16 mouse cellular contexts compared by ENCODE assay signal in the genomic region with DNA sequence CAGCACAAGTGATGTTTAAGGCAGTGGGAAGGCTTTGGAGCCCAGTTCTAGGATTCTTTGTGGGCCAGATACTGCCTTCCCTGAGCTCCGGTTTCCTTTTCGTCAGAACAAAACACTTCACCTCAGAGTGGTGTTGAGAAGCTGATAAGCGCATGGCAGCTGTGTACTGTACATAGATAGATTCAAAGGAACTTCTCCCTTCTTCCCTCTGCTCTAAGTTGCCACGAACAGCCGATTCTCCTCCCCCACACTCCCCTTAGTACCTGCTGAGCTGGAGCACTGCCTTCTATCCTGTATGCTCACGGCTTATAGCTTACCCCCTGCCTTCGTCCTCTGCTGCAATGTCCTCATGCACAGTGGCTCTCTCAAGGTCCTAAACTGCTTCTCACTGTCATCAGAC. TPM values are rescaled to one million over a fixed set of nuclear protein-coding genes. Genes with fewer than 3 reads are reported as not detected.
DNase-seq lines count a peak whose midpoint lies in the region; ATAC-seq and TF ChIP-seq lines count a peak whose summit lies in the region.
"Had no signal": no experiment of that assay in that cellular context is flagged by ENCODE, and none has a peak within 500 bp of the region (broad histone marks: within the 10 kb centered on the region; RNA-seq: fewer than 3 reads in every experiment).

No protein-coding gene starts in this region.

- H3K4me3 ChIP-seq in heart, embryonic 14.5 days (ENCODE audit: control insufficient read depth in 1 of 2, insufficient read depth in 1 of 2, low read depth in 1 of 2, low read length in 2 of 2) = no peak overlapping the region
- no peak overlapping the region for H3K4me3 ChIP-seq in midbrain, embryonic 12.5 days
- no peak overlapping the region for H3K4me3 ChIP-seq in midbrain, postnatal 0 days (ENCODE audit: low read depth, low read length)
- H3K4me3 ChIP-seq in hindbrain, embryonic 13.5 days = no peak overlapping the region

- DNase-seq in heart, postnatal 10 days = no peak
- DNase-seq in midbrain, postnatal 0 days (ENCODE audit: low spot score) = no peak
- no peak for DNase-seq in spleen, adult 18-20 months
- no peak for DNase-seq in retina, embryonic 14.5 days (ENCODE audit: low spot score)
- DNase-seq: adrenal gland, postnatal 14 days; cerebellum, adult 11-12 months; kidney, postnatal 36 days had no signal

- H3K27me3 ChIP-seq in heart, embryonic 14.5 days (ENCODE audit: control insufficient read depth, insufficient read depth, low read length) = no peaks in the 10 kb centered on the region
- H3K27me3 ChIP-seq in midbrain, embryonic 12.5 days = no peaks in the 10 kb centered on the region
- H3K27me3 ChIP-seq in midbrain, postnatal 0 days (ENCODE audit: insufficient read depth, low read length) = no peaks in the 10 kb centered on the region
- H3K27me3 ChIP-seq in hindbrain, embryonic 13.5 days = no peaks in the 10 kb centered on the region

- 0 out of 2 replicates have a peak overlapping the region, but pooled peaks have one; percentile 11 for H3K4me2 ChIP-seq in heart, embryonic 14.5 days (ENCODE audit: low read length)
- no peak overlapping the region for H3K4me2 ChIP-seq in midbrain, embryonic 12.5 days (replicated peaks)
- H3K4me2 ChIP-seq in midbrain, postnatal 0 days (ENCODE audit: low read depth, low read length, poor library complexity, severe bottlenecking) = no peak overlapping the region
- H3K4me2 ChIP-seq in hindbrain, embryonic 13.5 days = no peak overlapping the region

- TF ChIP-seq CTCF in midbrain, postnatal 0 days (IDR thresholded peaks at IDR 0.05) = no peak

- H3K36me3 ChIP-seq in heart, embryonic 14.5 days (ENCODE audit: control insufficient read depth, insufficient read depth, low read length) = peaks cover 18% of the 10 kb centered on the region
- peaks cover 11% of the 10 kb centered on the region for H3K36me3 ChIP-seq in midbrain, embryonic 12.5 days
- H3K36me3 ChIP-seq in midbrain, postnatal 0 days (ENCODE audit: insufficient read depth, low read length) = peaks cover 8% of the 10 kb centered on the region; the same call in 1 of the 2 replicates
- H3K36me3 ChIP-seq in hindbrain, embryonic 13.5 days = peaks cover 17% of the 10 kb centered on the region

- H3K4me1 ChIP-seq in heart, embryonic 14.5 days (ENCODE audit: control insufficient read depth in 2 of 2, insufficient read depth in 2 of 2, low read length in 2 of 2) = peaks cover 54 to 69% of the 10 kb centered on the region in 2 experiments
- peaks cover 10% of the 10 kb centered on the region for H3K4me1 ChIP-seq in midbrain, embryonic 12.5 days
- no peaks in the 10 kb centered on the region for H3K4me1 ChIP-seq in midbrain, postnatal 0 days (ENCODE audit: insufficient read depth, low read length)
- H3K4me1 ChIP-seq in hindbrain, embryonic 13.5 days (replicated peaks) = peaks cover 44% of the 10 kb centered on the region

- H3K27ac ChIP-seq in heart, embryonic 14.5 days (replicated peaks in 1 of 2; ENCODE audit: control insufficient read depth in 1 of 2, insufficient read depth in 1 of 2, low read depth in 2 of 2, low read length in 2 of 2) = peak overlapping the region; percentile 38 to 80
- H3K27ac ChIP-seq in midbrain, embryonic 12.5 days (replicated peaks) = 0 out of 2 replicates have a peak overlapping the region, but pooled peaks have one; percentile 8
- H3K27ac ChIP-seq in midbrain, postnatal 0 days (ENCODE audit: low read depth, low read length) = no peak overlapping the region
- H3K27ac ChIP-seq in hindbrain, embryonic 13.5 days = peak overlapping the region; percentile 31
- H3K27ac ChIP-seq: liver, embryonic 14.5 days had no signal

- H3K9me3 ChIP-seq in heart, embryonic 14.5 days (ENCODE audit: control insufficient read depth, low read length) = no peaks in the 10 kb centered on the region
- H3K9me3 ChIP-seq in midbrain, embryonic 12.5 days = no peaks in the 10 kb centered on the region
- H3K9me3 ChIP-seq in midbrain, postnatal 0 days (ENCODE audit: low read length) = no peaks in the 10 kb centered on the region
- H3K9me3 ChIP-seq in hindbrain, embryonic 13.5 days = no peaks in the 10 kb centered on the region

- peak overlapping the region; percentile 44 for H3K9ac ChIP-seq in heart, embryonic 14.5 days (ENCODE audit: low read length)
- no peak overlapping the region for H3K9ac ChIP-seq in midbrain, embryonic 12.5 days (replicated peaks)
- no peak overlapping the region for H3K9ac ChIP-seq in midbrain, postnatal 0 days (replicated peaks; ENCODE audit: low read length, poor library complexity, severe bottlenecking)
- H3K9ac ChIP-seq in hindbrain, embryonic 13.5 days = no peak overlapping the region
- H3K9ac ChIP-seq: liver, embryonic 14.5 days had no signal

- intact Hi-C loops in heart, postnatal 10 days (cut with DNase I) = loop anchor here (5.0 kb wide), 2 partner anchors 180 to 470 kb away; no protein-coding TSS in a partner anchor

- ATAC-seq in heart, embryonic 14.5 days (ENCODE audit: insufficient number of reproducible peaks, insufficient read depth, low FRiP score, low read depth) = peak; percentile 22; the same call in 1 of the 2 replicates
- ATAC-seq in midbrain, embryonic 12.5 days (ENCODE audit: low FRiP score, low read depth) = no peak
- no peak for ATAC-seq in midbrain, postnatal 0 days (ENCODE audit: low FRiP score)
- no peak for ATAC-seq in hindbrain, embryonic 13.5 days (ENCODE audit: low FRiP score)
- peak; percentile 24; the same call in 1 of the 2 replicates for ATAC-seq in megakaryocyte progenitor cell, adult 5-6 weeks (replicated peaks; ENCODE audit: poor library complexity)
- ATAC-seq: inflammation-experienced regulatory T-cells, adult 6 months had no signal

- 12% methylated on average over 7 of the region's 7 CpGs for WGBS in heart, embryonic 14.5 days
- WGBS in midbrain, embryonic 12.5 days = 65% methylated on average over 7 of the region's 7 CpGs
- 56% methylated on average over 7 of the region's 7 CpGs for WGBS in midbrain, postnatal 0 days
- 65% methylated on average over 7 of the region's 7 CpGs for WGBS in hindbrain, embryonic 13.5 days

RNA-seq across cellular contexts. Expression of a gene that starts 4.8 kb away (rescaled TPM):
- polyA plus RNA-seq in heart, embryonic 14.5 days (2014; fragmentation: Nextera tagmentation; extraction: Ambion mirVana) = not detected in 2 replicates
- not detected for total RNA-seq in heart, postnatal 10 days (2021)
- polyA plus RNA-seq in midbrain, embryonic 12.5 days (2016; fragmentation: Nextera tagmentation; extraction: Ambion mirVana) = not detected in 2 replicates
- total RNA-seq in midbrain, postnatal 0 days (2014; rRNA removed) = not detected in 2 replicates
- not detected in 2 replicates for polyA plus RNA-seq in midbrain, postnatal 0 days (2015; fragmentation: Nextera tagmentation; extraction: Ambion mirVana)
- not detected in 2 replicates for polyA plus RNA-seq in hindbrain, embryonic 13.5 days (2015; fragmentation: Nextera tagmentation; extraction: Ambion mirVana)
- total RNA-seq in megakaryocyte progenitor cell, adult 5-6 weeks (2015) = not detected in 2 replicates
- total RNA-seq in megakaryocyte progenitor cell, adult 5-6 weeks (2017) = not detected in 2 replicates
- total RNA-seq: adrenal gland, postnatal 14 days; gastrocnemius, adult 18-20 months; left cerebral cortex, postnatal 10 days had no signal
- polyA plus RNA-seq: cortical plate, adult 2 months; inflammation-experienced regulatory T-cells, adult 6 months; liver, embryonic 14.5 days had no signal

RNA-seq across cellular contexts. Expression of a gene that starts 26.0 kb away (rescaled TPM):
- not detected in 2 replicates for polyA plus RNA-seq in heart, embryonic 14.5 days (2014; fragmentation: Nextera tagmentation; extraction: Ambion mirVana)
- total RNA-seq in heart, postnatal 10 days (2021) = not detected
- not detected in 2 replicates for polyA plus RNA-seq in midbrain, embryonic 12.5 days (2016; fragmentation: Nextera tagmentation; extraction: Ambion mirVana)
- total RNA-seq in midbrain, postnatal 0 days (2014; rRNA removed) = not detected in 2 replicates
- not detected in 2 replicates for polyA plus RNA-seq in midbrain, postnatal 0 days (2015; fragmentation: Nextera tagmentation; extraction: Ambion mirVana)
- not detected in 2 replicates for polyA plus RNA-seq in hindbrain, embryonic 13.5 days (2015; fragmentation: Nextera tagmentation; extraction: Ambion mirVana)
- total RNA-seq in megakaryocyte progenitor cell, adult 5-6 weeks (2015) = not detected in 2 replicates
- not detected in 2 replicates for total RNA-seq in megakaryocyte progenitor cell, adult 5-6 weeks (2017)
- total RNA-seq: adrenal gland, postnatal 14 days; gastrocnemius, adult 18-20 months; left cerebral cortex, postnatal 10 days had no signal
- polyA plus RNA-seq: cortical plate, adult 2 months; inflammation-experienced regulatory T-cells, adult 6 months had no signal

Comparison
In these comparisons a context has a peak if more than half of its experiments do, and no peak if none do; other contexts are left out.
1. ATAC-seq: peak in heart, embryonic 14.5 days (single experiment) and megakaryocyte progenitor cell, adult 5-6 weeks (single experiment); none in midbrain, embryonic 12.5 days (single experiment), midbrain, postnatal 0 days (single experiment) and hindbrain, embryonic 13.5 days (single experiment).